Mouse (Mus musculus) lung, postnatal 10 days (tissue): ENCODE results near the gene Itpr2.
A peak's percentile ranks its signal among the peaks of the same experiment; 100 is the strongest.

ENCODE experiments used
- DNase-seq: peaks from one replicate; pipeline ENCODE4 v3.0.0; 2021

The Itpr2 gene

DNA sequence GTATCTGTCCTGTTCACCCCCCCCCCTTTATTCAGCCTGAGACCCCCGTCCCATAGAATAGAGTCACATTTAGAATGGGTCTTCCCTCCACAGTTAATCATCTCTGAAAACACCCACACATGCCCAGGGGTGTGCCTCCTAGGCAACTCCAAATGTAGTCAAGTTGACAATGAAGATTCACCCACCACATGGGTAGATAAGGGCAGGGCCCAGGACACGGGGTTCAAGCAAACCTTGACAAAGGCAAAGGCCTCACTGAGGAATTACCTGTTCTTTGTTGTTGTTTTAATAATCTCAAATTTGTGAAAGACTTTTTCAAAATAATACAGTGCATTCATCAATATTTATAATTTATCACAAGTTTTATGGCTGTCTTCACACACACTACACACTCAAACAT is 2.4 kb upstream of the Itpr2 start:
- no peak for DNase-seq

DNA sequence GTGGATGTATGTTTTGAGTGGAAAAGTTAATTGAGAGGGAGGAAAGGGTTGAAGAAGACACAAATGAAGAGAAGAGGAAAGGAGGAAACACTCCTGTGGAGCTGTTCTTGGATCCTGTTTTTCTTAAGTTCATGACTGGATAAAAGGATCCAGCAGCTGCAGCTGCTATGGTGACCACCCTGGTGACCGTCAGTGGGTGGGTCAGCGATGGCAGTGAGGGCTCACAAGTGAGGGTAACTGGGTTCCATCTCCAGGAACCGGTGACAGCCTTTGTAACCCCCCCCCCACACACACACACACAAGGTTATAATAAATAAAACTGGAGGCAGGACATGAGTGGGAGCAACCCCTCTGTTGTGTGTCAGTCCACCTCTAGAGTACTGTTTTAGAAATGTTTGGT is 833 bp upstream of the Itpr2 start:
- no peak for DNase-seq

GRCm38 (mm10) chr6:146501316-146501865 is 632 bp downstream of the Itpr2 start:
- DNase-seq, result peak; percentile 66

- no peak for DNase-seq
Observed at GRCm38 (mm10) chr6:146500771-146501170, 1.3 kb downstream of the Itpr2 start.

DNA sequence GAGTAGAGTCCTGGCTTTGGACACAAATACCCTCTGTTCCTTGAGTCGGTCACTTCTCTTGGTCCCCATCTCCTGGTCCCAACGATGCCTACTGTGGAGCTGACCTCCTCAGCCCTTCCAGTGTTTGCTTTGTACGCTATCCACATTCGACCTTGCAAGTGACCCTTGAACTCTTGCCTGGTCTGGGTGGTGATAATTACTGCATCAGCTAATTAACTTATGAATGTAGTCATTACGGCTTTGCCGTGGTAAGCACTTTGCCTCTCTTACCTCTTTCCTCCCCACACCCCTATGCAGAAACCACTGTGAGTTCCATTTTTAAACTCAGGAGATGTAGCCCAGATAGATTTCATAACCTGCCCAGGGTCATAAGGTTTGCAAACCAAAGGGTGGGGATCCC is 1.8 kb downstream of the Itpr2 start:
- DNase-seq, result no peak

DNA sequence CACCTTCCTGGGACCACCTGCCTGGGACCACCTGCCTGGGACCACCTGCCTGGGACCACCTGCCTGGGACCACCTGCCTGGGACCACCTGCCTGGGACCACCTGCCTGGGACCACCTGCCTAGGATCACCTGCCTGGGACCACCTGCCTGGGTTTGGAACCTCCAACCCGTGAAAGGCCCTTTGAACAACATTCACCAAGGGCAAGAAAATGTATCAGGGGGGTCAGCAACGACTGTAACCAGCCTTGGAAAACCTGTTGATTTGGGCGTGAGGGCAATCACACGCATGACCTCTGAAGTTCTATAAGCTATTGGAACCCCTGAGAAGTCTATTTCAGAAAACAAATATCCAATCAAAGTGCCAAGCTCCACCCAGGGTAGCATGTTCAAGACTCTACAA is 2.5 kb downstream of the Itpr2 start:
- DNase-seq, result no peak

- DNase-seq, result no peak
Observed at GRCm38 (mm10) chr6:146498416-146498815, 3.6 kb downstream of the Itpr2 start.

DNA sequence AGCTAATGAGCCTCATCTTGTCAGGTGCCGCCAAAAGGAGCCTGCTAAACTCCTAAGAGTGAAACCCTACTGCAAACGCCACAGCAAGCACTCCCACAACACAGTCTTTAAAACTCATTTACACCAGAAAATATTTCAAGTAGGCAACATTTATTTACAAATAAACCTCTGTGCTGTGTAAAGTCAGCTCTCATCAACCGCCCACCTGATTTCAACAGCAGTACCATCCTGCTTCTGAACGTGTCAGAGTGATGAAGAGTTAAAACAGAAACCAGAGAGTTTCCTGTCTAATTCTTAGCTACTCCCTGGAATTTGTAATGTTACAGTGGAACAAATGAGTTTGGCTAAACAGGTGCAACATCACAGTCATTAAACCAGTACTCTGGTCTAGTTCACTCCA is 4.2 kb downstream of the Itpr2 start:
- DNase-seq, result no peak

DNA sequence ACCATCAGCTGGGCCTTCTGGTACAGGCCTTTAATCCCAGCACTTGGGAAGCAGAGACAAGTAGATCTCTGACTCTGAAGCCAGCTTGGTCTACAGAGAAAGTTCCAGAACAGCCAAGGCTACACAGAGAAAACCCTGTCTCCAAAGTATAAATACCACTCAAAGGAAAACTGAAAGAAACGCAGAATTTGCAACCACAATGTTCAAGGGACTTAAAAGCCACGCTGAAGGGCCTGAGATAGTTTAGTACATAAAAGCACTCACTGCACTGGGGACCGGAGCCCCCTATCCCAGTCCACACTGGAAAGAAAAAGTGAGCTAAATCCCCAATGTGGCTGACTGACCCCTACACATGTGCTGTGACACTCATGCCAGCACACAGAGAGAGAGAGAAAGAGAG is 4.6 kb downstream of the Itpr2 start:
- DNase-seq, result no peak

GRCm38 (mm10) chr6:146491680-146492079 is 10.3 kb downstream of the Itpr2 start:
- no peak for DNase-seq

DNA sequence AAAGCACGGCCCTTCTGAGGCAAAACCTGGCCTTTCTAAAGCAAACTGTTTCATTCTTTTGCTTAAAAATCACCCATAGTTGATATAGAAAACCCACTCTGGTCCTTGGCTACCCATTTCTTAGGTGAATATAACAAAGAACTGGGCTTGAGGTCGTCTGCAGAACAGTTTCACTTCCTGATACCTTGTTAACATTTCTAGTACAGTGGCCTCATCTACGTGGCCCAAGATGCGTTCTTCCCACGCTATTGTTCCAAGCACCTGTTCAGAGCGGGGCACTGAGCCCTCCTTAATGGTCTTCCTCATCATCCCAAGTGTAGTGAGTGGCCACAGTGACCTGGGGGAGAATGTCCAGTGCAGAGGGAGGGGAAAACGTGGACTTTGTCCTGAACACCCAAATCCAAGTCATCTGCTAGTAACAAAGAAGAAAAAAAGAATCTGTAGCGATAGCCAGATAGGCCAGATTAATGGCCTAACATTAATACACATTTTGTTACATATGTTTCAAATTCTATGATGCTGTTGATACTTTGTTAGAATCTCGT is 11.5 kb downstream of the Itpr2 start:
- no peak for DNase-seq

DNA sequence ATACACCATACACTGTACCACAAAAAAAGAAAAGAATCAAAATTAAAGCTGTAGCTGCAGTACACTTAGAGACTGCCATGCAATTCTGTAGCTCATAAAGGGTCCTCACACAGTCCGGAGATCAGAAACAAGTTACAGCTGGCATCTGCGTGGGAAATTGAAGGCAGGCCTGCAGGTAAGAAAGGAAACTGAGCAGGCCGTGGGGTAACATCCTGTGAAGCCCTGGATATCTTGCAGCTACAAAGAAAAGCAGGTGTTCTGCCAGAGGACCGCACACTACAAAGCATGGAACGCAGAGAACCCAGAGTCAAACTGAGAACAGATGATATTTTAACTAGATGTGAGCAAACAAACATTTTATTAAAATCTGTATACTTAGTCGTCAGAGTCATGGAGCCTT is 12.2 kb downstream of the Itpr2 start:
- DNase-seq, result no peak

GRCm38 (mm10) chr6:146488749-146489148 is 13.3 kb downstream of the Itpr2 start:
- DNase-seq, result no peak

- no peak for DNase-seq
Observed at GRCm38 (mm10) chr6:146487079-146487478, 14.9 kb downstream of the Itpr2 start.

GRCm38 (mm10) chr6:146486073-146486472 is 15.9 kb downstream of the Itpr2 start:
- no peak for DNase-seq

- peak; percentile 35 for DNase-seq
Observed at GRCm38 (mm10) chr6:146481441-146481840, 20.6 kb downstream of the Itpr2 start.

DNA sequence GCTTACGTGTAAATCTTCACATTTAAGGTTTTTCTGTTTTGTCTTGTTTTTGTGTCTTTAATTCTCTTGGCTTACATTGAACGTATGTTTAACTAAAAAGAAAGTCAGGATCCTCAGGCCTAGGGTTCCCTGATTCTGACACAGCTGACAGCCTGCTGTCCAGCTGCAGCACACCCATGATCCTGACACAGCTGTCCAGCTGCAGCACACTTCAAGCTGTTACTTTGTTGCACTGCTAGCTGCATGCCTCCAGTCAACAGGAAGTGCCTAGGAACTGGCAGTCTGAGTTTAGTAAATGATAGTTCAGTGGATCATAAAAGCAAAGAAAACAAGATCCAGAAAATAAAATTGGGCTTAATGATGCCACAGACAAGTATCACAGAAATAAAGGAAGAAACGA is 21.1 kb downstream of the Itpr2 start:
- DNase-seq, result peak; percentile 20

DNA sequence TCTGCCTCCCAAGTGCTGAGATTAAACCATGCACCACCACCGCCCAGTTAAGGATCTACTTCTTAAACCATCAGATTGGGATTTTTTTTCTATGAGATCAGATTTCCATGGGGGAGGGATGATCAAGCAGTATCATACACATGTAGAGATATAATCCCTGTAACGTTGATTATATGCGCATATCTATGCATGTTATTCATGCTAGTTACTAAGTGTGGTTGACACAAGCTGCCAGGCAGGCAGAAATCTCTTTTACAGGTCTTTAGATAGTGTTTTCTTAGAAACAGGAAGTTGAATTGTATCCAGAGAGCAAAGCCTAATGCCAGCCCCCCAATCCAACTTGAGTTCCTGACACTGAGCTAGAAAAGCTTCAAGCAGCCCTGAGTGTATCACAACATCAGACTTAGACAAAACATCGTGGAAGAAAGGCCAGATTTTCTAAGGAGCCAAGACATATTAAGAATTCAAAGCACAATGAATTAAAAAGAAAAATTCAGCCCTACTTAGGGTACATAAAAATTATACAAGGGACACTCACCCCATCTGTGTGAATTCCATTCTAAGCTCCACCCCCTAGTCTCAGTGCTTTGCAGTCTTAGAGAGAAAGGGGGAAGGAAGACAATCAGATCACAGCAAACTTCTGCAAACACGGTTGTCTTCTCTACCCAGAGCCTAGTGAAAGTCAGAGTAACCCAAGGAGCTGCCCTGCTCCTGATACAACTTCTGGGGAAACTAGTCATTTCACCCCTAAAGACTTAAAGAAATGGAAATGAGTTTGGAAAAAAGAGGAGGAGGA is 22.9 kb downstream of the Itpr2 start:
- no peak for DNase-seq

- DNase-seq, result no peak
Observed at GRCm38 (mm10) chr6:146476865-146477264, 25.2 kb downstream of the Itpr2 start.

DNA sequence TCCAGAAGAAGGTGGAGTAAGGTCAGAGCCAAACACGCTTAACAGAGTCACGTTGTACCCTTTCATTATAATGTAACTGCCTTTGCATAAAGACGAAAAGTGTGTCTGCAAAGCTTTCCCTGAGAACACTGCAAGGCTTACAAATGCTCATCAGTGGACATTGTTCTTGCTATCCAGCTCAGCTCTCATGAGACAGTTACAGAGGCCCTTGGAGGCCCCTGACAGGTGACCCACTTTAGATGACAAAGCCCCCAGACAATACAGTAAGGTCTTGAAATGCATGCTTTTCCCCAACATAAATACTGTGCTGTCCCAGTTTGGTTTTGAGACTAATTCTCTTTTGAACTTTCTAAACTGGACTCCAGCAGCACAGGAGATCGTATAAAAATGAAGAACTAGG is 27.9 kb downstream of the Itpr2 start:
- DNase-seq, result no peak

GRCm38 (mm10) chr6:146473216-146473955 is 28.6 kb downstream of the Itpr2 start:
- DNase-seq, result peak; percentile 27

- DNase-seq, result no peak
Observed at GRCm38 (mm10) chr6:146470378-146470777, 31.6 kb downstream of the Itpr2 start.

DNA sequence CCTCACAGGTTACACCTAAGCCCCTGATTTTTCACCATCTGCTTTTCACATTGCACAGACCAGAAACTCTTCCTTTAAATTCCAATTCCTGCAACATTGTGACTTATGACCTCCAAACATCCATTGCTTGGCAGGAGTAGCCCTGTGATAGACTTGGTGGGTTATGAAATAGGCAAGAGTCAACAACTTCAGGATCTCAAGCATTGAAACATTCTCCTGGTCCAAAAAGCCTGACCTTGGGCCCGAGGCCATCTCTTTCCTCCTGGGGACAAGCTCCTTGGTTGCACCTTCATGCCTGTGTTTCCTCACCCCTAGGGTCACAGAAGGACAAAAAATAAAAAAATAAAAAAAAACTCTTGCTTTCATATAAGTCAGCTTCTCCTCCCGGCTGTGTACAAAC is 32.1 kb downstream of the Itpr2 start:
- DNase-seq, result peak; percentile 28

GRCm38 (mm10) chr6:146468361-146468760 is 33.7 kb downstream of the Itpr2 start:
- no peak for DNase-seq
